Mouse (Mus musculus) spleen, adult 2 months (tissue): ENCODE data around the gene Krtdap. TPM values are rescaled to one million over a fixed set of nuclear protein-coding genes. Genes with fewer than 3 reads are reported as not detected.

Source experiments
- DNase-seq, 2 experiments: peaks; one replicate each; pipeline versions ENCODE4 v3.0.0 to v3.0.0-alpha.2; 2012 to 2021; ENCODE audit warnings: low spot score in 2 of 2, low read depth in 1 of 2
- H3K27ac ChIP-seq: fragments of 200-500 bp; 2 replicates; pipeline ENCODE4 v1.5.1; 2012; ENCODE audit warnings: low read length, inconsistent platforms; ENCODE audit not compliant: insufficient read depth
- H3K27me3 ChIP-seq: fragments of 200-500 bp; 2 replicates; pipeline ENCODE4 v1.6.1; 2012; ENCODE audit warnings: mild to moderate bottlenecking, moderate library complexity, low read length, inconsistent platforms; ENCODE audit not compliant: control insufficient read depth, insufficient read depth
- H3K36me3 ChIP-seq: fragments of 200-500 bp; 2 replicates; pipeline ENCODE4 v1.6.1; 2012; ENCODE audit warnings: mild to moderate bottlenecking, low read length, inconsistent platforms; ENCODE audit not compliant: control insufficient read depth, insufficient read depth
- H3K4me1 ChIP-seq: fragments of 200-500 bp; 2 replicates; pipeline ENCODE4 v1.6.1; 2011; ENCODE audit warnings: inconsistent platforms; ENCODE audit not compliant: control insufficient read depth, insufficient read depth, insufficient read length
- H3K4me3 ChIP-seq: fragments of 200-500 bp; 2 replicates; pipeline ENCODE4 v1.5.1; 2011; ENCODE audit warnings: mild to moderate bottlenecking, inconsistent platforms; ENCODE audit not compliant: insufficient read depth, insufficient read length; ENCODE audit errors: extremely low read depth
- CTCF ChIP-seq: fragments of 200-500 bp; IDR thresholded peaks from 2 replicates; pipeline ENCODE4 v1.5.1; 2011; ENCODE audit warnings: mild to moderate bottlenecking, inconsistent platforms; ENCODE audit not compliant: insufficient read depth, insufficient read length, insufficient replicate concordance; ENCODE audit errors: extremely low read depth
- POLR2A ChIP-seq: fragments of 200-500 bp; IDR thresholded peaks from 2 replicates; pipeline ENCODE4 v1.6.1; 2011; ENCODE audit warnings: low read depth, low read length, inconsistent platforms
- WGBS: fragments of 180-500 bp; shearing (Covaris S2); methylation state at CpG from one replicate; pipeline ENCODE4 v1.1.7; 2018; 5-methylcytosine and 5-hydroxymethylcytosine counted together
- polyA plus RNA-seq: library from polyadenylated mRNA; depleted of rRNA; stranded (reverse); fragments of >200 nt; gene quantifications from 2 replicates; pipeline ENCODE4 v1.2.3, GENCODE M21; 2012

The Krtdap gene
- polyA plus RNA-seq, 1 experiment, result not detected

DNA sequence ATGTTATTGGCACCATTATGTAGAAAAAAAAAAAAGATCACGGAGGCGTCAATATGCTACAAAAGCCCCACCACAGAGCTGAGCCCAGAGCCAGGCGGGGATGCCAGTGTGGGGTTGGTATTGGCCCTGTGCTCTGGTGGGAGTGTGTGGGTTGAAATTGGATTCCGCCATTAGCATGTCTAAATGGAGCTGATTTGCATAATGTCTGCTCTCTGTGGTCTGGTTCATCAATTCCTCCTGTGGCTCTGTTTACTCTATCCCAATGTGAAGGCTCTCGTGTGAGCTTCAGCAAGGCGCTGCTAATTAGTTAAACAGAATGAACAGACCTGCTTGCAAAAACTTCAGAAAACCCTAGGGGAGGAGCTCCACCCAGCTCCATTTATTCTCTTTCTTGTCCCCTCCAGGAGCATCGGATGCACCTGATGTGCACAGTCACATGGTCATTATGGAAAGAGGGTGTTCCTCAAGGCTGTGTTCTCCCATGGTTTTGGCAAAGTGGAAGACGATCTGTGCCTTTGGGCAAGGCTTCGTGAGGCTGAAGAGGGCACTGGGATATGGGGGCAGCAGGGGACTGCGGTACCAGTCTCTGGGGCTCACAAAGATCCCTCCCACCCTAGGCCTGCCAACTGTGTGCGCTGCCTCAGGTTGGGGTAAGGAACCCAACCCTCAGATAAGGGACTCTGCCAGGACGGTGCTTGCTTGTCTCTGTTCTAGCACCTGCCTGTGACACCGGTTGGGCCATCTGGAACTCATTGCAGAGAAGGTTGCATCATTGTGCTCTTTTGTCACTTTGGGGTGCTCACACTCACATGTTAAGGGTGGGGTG lies 1.8 kb upstream of the Krtdap start:
- Histone ChIP-seq H3K27me3 (no peaks in the 10 kb centered on the region), H3K27ac (no peak overlapping the region), H3K4me3 (no peak overlapping the region), H3K36me3 (no peaks in the 10 kb centered on the region), H3K4me1 (no peaks in the 10 kb centered on the region)
- no peak for TF ChIP-seq CTCF
- no peak for TF ChIP-seq POLR2A
- 85% methylated on average over 13 of the region's 13 CpGs for WGBS
- no peak for DNase-seq

DNA sequence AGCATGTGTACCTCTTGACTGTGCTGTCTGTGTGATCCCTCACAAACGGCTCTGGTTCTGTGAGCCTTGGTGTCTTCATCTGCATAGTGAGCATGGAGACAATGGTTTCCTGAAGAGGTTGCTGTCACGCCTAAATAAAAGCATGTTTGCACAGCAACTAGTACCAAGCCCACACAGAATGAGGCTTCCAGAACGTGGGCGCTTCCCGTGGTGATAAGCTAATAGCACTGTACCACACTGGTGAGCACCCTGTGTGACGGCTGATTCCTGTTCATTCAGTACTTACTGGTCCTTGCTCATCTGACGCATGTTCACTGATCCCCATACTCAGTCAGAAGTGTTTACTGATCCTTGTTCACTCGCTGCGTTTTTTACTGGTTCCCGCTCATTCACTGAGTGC lies 2.4 kb downstream of the Krtdap start:
- no peak overlapping the region for H3K27ac ChIP-seq
- WGBS, result 84% methylated on average over 10 of the region's 10 CpGs
- DNase-seq, result no peak
- no peaks in the 10 kb centered on the region for H3K27me3 ChIP-seq
- H3K4me3 ChIP-seq, result no peak overlapping the region
- no peaks in the 10 kb centered on the region for H3K4me1 ChIP-seq
- TF ChIP-seq CTCF, result no peak
- no peak for TF ChIP-seq POLR2A
- no peaks in the 10 kb centered on the region for H3K36me3 ChIP-seq

DNA sequence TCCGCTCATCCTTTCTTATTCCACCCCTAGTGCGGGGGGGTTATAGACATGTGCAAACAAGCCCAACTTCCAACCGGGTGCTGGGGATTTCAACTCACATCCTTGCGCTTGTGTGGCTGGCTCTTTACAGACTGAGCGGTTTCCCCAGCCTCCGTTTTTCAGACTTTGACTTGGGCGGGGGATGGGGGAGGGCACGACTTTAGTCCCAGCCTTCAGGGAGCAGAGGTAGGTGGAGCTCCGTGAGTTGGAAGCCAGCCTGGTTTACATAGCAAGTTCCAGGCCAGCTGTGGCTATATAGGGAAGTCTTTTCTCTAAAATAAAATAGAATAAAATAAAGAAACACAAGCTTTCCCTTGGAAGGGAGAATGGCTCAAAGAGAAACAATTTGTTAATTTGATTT lies 4.2 kb downstream of the Krtdap start:
- Histone ChIP-seq H3K27me3 (no peaks in the 10 kb centered on the region), H3K27ac (no peak overlapping the region), H3K4me1 (no peaks in the 10 kb centered on the region), H3K36me3 (no peaks in the 10 kb centered on the region), H3K4me3 (no peak overlapping the region)
- 39% methylated on average over 9 of the region's 9 CpGs for WGBS
- DNase-seq, result no peak
- TF ChIP-seq POLR2A, result no peak
- TF ChIP-seq CTCF, result no peak

DNA sequence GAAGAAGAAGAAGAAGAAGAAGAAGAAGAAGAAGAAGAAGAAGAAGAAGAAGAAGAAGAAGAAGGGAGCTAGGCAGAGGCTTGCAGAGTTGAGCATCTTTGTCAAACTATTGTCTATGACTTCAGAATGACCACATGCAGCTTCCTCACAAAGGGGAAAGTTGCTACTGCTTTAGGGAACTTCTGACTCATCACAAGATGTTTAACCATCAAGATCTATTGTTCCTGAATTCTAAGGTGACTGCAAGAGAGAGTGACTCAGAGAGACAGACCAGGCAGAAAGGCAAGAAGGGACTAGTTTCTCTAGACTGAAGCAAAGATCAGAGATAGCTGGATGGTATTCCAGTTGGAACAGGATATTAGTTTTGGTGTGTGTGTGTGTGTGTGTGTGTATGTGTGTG lies 7.2 kb downstream of the Krtdap start:
- no peak for DNase-seq
- TF ChIP-seq CTCF (no peak), POLR2A (no peak)
- no peaks in the 10 kb centered on the region for H3K4me1 ChIP-seq
- no peak overlapping the region for H3K4me3 ChIP-seq
- H3K36me3 ChIP-seq, result no peaks in the 10 kb centered on the region
- H3K27ac ChIP-seq, result no peak overlapping the region
- H3K27me3 ChIP-seq, result no peaks in the 10 kb centered on the region

DNA sequence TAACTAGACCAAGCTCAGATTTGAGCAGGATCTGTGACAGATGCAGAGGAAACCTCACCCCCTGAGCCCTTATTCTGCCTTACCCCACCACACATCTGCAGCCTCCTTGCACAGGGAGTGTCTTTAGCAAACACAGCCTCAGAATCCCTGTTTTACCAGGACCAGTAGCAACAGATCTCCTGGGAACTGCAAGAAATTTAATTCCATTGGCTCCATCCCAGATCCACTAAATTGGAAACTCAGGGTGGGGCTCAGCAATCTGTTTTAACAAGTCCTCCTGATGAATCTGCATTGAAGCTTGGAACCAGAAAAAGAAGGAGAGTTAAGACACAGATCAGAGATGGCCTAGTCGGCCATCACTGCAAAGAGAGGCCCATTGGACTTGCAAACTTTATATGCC lies 9.1 kb downstream of the Krtdap start:
- WGBS, result 94% methylated on average over 1 of the region's 1 CpGs

DNA sequence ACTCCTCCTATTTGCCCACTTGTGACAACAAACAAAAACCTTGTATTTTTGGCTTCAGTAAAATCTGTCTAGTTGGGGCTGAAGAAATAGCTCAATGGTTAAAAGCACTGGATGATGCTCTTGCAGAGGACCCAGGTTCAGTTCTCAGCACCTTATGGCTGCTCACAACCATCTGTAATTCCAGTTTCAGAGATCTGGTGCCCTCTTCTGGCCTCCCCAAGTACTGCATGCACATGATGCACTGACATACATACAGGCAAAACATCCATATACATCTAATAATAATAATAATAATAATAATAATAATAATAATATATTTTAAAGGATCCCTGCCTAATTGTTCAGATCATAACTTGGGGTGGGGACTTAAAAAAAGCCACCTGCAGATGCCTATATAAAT lies 13.0 kb downstream of the Krtdap start:
- TF ChIP-seq POLR2A (no peak), CTCF (no peak)
- no peak for DNase-seq
- Histone ChIP-seq H3K36me3 (no peaks in the 10 kb centered on the region), H3K27me3 (no peaks in the 10 kb centered on the region), H3K4me3 (no peak overlapping the region), H3K27ac (no peak overlapping the region), H3K4me1 (no peaks in the 10 kb centered on the region)

More for the DNA sequence above, 9.1 kb downstream of the Krtdap start:
- Histone ChIP-seq H3K36me3 (no peaks in the 10 kb centered on the region), H3K27ac (no peak overlapping the region), H3K4me1 (no peaks in the 10 kb centered on the region), H3K27me3 (no peaks in the 10 kb centered on the region), H3K4me3 (no peak overlapping the region)
- DNase-seq, result no peak
- TF ChIP-seq CTCF (no peak), POLR2A (no peak)

DNA sequence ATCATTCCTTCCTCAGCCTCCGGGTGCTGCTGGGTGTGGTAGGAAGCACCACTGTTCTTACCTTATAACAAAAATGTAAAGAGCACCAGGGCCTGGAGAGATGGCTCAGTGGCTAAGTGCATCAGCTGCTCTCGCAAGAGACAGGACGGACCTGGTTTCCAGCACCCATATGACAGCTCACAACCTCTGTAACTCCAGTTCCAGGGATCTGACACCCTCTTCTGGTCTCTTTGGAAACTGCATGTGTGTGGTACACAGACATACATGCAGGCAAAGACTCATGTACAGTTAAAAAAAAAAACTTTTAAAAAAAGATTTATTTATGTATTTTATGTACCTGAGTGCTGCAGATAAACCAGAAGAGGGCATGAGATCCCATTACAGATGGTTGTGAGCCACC lies 15.6 kb downstream of the Krtdap start:
- no peak for DNase-seq
- no peaks in the 10 kb centered on the region for H3K4me1 ChIP-seq
- H3K4me3 ChIP-seq, result no peak overlapping the region
- 98% methylated on average over 3 of the region's 3 CpGs for WGBS
- TF ChIP-seq POLR2A (no peak), CTCF (no peak)
- H3K27ac ChIP-seq, result no peak overlapping the region
- no peaks in the 10 kb centered on the region for H3K36me3 ChIP-seq
- no peaks in the 10 kb centered on the region for H3K27me3 ChIP-seq
